Mouse (Mus musculus) midbrain, embryonic 15.5 days (tissue): ENCODE data around the gene Zbtb41. TPM values are rescaled to one million over a fixed set of nuclear protein-coding genes. Genes with fewer than 3 reads are reported as not detected.
"Not testable (repeated sequence)": the region's sequence is repeated elsewhere in the genome, so short reads cannot be mapped to it uniquely, and the experiment has no call there.

Source experiments
- ATAC-seq: fragments of 200-750 bp; cut with Nextera tagmentation; replicated peaks from 2 replicates; pipeline ENCODE4 v1.8.0; 2017; ENCODE audit warnings: moderate TSS enrichment
- H3K27ac ChIP-seq: fragments of 300-500 bp; sonication (generic); 2 replicates; pipeline ENCODE4 v1.5.1; 2015; ENCODE audit warnings: mild to moderate bottlenecking, inconsistent platforms
- H3K27me3 ChIP-seq: fragments of 300-500 bp; sonication (generic); replicated peaks from 2 replicates; pipeline ENCODE4 v1.6.1; 2015; ENCODE audit warnings: inconsistent platforms
- H3K36me3 ChIP-seq: fragments of 300-500 bp; sonication (generic); replicated peaks from 2 replicates; pipeline ENCODE4 v1.6.1; 2015; ENCODE audit warnings: inconsistent platforms
- H3K4me1 ChIP-seq: fragments of 300-500 bp; sonication (generic); 2 replicates; pipeline ENCODE4 v1.6.1; 2015; ENCODE audit warnings: inconsistent platforms
- H3K4me2 ChIP-seq: fragments of 300-500 bp; sonication (generic); 2 replicates; pipeline ENCODE4 v1.6.1; 2015; ENCODE audit warnings: inconsistent platforms, mild to moderate bottlenecking, moderate library complexity
- H3K4me3 ChIP-seq: fragments of 300-500 bp; sonication (generic); 2 replicates; pipeline ENCODE4 v1.5.1; 2015; ENCODE audit warnings: mild to moderate bottlenecking, inconsistent platforms
- H3K9ac ChIP-seq: fragments of 300-500 bp; sonication (generic); 2 replicates; pipeline ENCODE4 v1.6.1; 2015; ENCODE audit warnings: mild to moderate bottlenecking, inconsistent platforms
- H3K9me3 ChIP-seq: fragments of 300-500 bp; sonication (generic); 2 replicates; pipeline ENCODE4 v1.6.1; 2016; ENCODE audit warnings: inconsistent platforms
- WGBS: fragments of 180-500 bp; shearing (Covaris S2); methylation state at CpG from one replicate; pipeline ENCODE4 v1.1.7; 2015; ENCODE audit warnings: mixed read lengths; 5-methylcytosine and 5-hydroxymethylcytosine counted together
- polyA plus RNA-seq: library from polyadenylated mRNA; unstranded; fragments of >200 nt; fragmentation: Nextera tagmentation; extraction: Ambion mirVana; gene quantifications from 2 replicates; pipeline ENCODE4 v1.2.1, GENCODE M21; 2015

The Zbtb41 gene
- polyA plus RNA-seq = 18.3 and 18.7 TPM in 2 replicates

DNA sequence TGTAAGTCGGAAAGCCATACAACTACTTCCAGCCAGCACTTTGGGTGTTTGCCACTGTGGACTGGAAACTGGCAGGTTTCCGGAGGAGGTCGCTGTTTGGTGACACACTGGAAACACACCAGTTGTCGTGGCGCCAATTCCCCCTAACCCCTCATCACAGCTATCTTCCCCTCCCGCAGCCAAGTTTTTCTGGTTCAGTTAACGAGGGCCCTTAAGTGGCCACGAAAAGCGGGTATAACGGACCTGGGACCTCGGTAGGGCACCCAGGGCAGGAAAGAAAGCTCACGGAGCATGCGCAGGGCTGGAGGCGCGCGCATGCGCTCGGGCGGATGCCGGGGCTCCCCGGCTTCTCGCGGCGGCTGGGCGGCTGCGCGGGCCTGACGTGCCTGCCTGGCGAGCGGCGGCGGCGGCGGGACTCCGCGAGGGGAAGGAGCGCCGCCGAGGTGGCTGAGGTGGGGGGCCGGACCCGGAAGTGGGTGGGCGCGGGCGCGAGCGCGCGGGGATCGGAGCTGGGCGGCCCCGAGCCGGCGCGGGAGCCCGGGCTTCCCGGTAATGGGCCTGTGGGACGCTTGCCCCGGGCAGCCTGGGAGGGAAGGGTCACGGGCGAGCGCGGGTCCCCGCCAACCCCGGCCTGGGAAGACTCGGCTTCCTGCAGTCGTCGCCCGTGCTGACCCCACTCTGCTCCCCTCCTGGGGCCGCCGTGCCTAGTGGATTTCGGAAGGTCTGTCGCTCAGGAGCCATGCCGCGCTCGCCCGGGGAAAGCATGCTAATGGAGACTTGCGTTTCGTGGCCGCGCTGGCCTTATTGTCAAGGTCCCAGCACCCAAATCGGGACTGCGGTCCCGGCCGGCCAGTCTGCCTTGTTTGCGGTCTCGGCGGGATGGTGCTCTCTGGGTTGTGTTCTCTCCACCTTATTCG lies at the start of gene Zbtb41:
Gene Zbtb41 (plus strand): TSS at position 414 of the 917 bp plus-strand sequence.
- H3K4me2 ChIP-seq = peak within 1 kb of the TSS; percentile 68
- peak within 1 kb of the TSS; percentile 78 for H3K4me3 ChIP-seq
- H3K4me1 ChIP-seq = peaks cover 38% of the 10 kb centered on the region
- peak within 1 kb of the TSS; percentile 79 for H3K9ac ChIP-seq
- peak within 1 kb of the TSS; percentile 89 for H3K27ac ChIP-seq
- no peaks in the 10 kb centered on the region for H3K36me3 ChIP-seq
- WGBS = under 1% methylated on average over 86 of the region's 88 CpGs
- peak; percentile 98 for ATAC-seq
- H3K27me3 ChIP-seq = no peaks in the 10 kb centered on the region
- H3K9me3 ChIP-seq = no peaks in the 10 kb centered on the region

DNA sequence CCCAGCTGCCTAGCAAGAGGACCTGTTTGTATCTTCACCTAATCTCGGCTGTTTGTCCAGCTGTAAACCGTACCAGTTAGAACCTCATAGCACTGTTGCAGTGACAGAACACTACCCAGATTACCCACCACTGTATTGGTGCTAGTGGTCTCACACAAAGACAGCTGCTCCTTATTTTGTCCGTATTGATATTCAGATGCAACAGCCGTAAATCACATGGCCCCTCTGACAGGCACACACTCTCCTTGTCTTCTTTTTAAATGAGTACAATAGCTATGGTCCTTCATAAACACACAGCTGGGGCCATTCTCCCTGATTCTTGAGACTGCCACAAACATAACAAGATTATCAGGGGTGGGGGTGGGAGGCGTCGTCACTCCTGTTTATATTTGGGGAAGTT lies 46.2 kb upstream of the Zbtb41 start:
- Histone ChIP-seq H3K27me3 (no peaks in the 10 kb centered on the region), H3K9me3 (no peaks in the 10 kb centered on the region), H3K4me2 (peak overlapping the region; percentile 54), H3K36me3 (no peaks in the 10 kb centered on the region), H3K9ac (0 out of 2 replicates have a peak overlapping the region, but pooled peaks have one; percentile 0), H3K4me1 (peaks cover 17% of the 10 kb centered on the region), H3K4me3 (peak overlapping the region; percentile 39), H3K27ac (peak overlapping the region; percentile 2; the same call in 1 of the 2 replicates)
- ATAC-seq = peak; percentile 59
- 8% methylated on average over 6 of the region's 6 CpGs for WGBS

DNA sequence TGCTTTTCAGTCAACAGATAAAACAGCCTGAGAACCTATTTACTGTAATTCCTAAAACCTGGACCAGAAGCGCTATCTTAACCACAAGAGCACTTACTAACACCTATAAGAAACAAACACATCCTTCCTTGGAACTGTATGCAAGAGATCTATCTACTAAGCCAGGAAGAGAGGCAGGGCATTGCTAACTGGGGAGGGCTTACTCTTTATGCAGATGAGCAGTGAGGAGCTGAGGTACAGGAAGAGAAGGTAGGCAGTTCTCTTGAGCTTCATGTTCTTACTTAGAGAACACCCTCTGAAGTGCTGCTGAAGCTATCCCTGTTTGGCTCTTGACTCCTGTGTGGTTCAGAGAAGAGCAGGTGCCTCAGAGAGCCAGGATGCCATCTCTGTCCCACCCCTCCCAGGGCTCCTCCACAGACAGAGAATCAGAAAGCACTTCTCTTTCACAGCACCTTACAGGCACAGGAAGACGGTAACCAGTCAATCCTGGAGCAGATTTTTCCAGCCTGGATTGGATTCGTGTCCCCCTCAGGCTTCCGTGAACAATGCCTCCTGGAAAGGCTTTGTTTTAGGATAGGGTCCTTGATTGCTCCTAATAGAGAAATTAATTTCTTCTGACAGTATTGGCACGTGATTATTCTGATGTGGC lies 45.3 kb upstream of the Zbtb41 start, which contains the start of gene Crb1:
Gene Crb1 (minus strand): TSS at position 463 of the 649 bp plus-strand sequence.
- peak; percentile 87 for ATAC-seq
- Histone ChIP-seq H3K36me3 (no peaks in the 10 kb centered on the region), H3K4me2 (peak within 1 kb of the TSS; percentile 54), H3K9ac (peak within 1 kb of the TSS; percentile 37), H3K27ac (peak within 1 kb of the TSS; percentile 81), H3K9me3 (no peaks in the 10 kb centered on the region), H3K4me3 (peak within 1 kb of the TSS; percentile 39), H3K27me3 (no peaks in the 10 kb centered on the region), H3K4me1 (peaks cover 17% of the 10 kb centered on the region)
- 8% methylated on average over 5 of the region's 5 CpGs for WGBS

DNA sequence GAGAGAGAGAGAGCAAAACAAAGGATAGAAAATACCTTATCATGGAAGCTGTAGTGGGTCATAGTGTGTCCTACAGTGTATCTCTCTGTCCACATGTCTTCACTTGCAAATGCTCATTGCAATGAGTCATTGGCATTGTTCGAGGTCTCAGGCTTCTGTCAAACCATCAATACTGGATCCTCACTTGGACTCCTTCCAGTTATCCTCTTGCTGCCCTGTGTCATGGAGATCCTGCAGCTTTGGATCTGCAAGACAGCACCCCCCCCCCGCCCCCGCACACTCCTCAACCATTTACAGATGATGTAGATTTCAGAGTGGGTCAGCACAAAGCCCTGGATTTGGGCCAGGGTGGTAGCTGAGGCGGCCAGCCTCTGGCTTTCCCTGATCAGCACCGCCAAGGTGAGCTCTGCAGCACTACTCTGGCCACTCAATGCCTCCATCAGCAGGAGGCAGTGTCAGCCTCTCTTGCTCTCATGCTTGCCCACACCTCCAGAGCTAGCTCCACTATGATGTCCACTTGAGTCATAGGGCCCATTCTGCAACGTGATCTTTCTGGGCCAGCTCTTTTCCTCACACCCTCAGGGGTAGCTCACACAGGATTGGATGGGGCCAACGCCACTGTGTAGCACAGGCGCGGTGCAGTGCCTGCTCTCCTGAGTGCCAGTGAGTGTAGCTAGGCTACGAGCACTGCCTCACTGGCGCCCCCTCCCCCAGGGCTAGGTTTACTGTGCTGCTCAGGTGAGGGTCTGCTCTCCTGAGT lies 43.0 kb upstream of the Zbtb41 start:
- Histone ChIP-seq H3K4me1 (peaks cover 17% of the 10 kb centered on the region), H3K27me3 (no peaks in the 10 kb centered on the region), H3K4me3 (no peak overlapping the region), H3K9me3 (no peaks in the 10 kb centered on the region), H3K36me3 (no peaks in the 10 kb centered on the region), H3K27ac (no peak overlapping the region), H3K9ac (no peak overlapping the region), H3K4me2 (no peak overlapping the region)
- peak; percentile 27; the same call in 1 of the 2 replicates for ATAC-seq
- 29% methylated on average over 11 of the region's 11 CpGs for WGBS

DNA sequence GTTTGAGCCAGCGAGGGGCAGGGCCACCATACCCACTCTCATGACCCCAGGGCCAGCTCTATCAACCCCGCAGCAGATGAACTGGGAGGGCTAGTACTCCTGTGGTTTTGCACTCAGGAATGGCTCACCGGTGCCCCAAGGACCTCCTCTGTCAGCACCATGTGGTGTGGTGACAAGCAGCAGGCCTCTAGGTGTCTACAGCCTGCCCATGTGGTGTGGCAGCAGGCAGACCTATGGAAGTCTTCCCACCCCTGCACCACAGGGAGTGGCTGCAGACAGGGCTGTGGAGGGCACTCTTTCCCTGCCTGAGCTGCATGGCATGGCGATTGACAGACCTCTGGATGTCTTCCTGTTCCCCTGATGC lies 42.5 kb upstream of the Zbtb41 start:
- Histone ChIP-seq H3K4me1 (peaks cover 17% of the 10 kb centered on the region), H3K4me3 (no peak overlapping the region), H3K27ac (no peak overlapping the region), H3K9me3 (no peaks in the 10 kb centered on the region), H3K36me3 (no peaks in the 10 kb centered on the region), H3K9ac (no peak overlapping the region), H3K4me2 (no peak overlapping the region), H3K27me3 (no peaks in the 10 kb centered on the region)
- WGBS = 41% methylated on average over 4 of the region's 4 CpGs
- ATAC-seq = no peak

DNA sequence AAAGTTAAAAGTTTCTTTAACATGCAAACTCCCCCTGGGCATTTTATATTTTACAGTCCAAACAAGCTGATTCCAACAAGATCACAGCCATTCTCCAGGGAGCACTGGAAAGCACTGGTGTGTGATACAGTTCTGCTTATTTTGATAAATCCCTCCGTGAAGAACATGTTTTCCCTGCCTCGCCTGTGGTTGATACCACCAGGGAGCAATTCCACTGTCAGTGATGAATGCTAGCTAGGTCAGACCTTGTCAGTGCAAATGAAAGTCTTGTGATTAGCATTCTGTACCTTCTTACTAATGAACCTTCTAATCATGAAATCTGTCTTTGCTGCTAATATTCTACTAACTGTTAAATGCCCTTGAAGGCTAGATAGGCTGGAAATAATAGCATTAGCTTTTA lies 30.3 kb upstream of the Zbtb41 start:
- Histone ChIP-seq H3K9me3 (no peaks in the 10 kb centered on the region), H3K9ac (no peak overlapping the region), H3K4me2 (no peak overlapping the region), H3K36me3 (no peaks in the 10 kb centered on the region), H3K4me1 (no peaks in the 10 kb centered on the region), H3K27ac (no peak overlapping the region), H3K27me3 (no peaks in the 10 kb centered on the region), H3K4me3 (no peak overlapping the region)
- 28% methylated on average over 2 of the region's 2 CpGs for WGBS
- ATAC-seq = no peak

DNA sequence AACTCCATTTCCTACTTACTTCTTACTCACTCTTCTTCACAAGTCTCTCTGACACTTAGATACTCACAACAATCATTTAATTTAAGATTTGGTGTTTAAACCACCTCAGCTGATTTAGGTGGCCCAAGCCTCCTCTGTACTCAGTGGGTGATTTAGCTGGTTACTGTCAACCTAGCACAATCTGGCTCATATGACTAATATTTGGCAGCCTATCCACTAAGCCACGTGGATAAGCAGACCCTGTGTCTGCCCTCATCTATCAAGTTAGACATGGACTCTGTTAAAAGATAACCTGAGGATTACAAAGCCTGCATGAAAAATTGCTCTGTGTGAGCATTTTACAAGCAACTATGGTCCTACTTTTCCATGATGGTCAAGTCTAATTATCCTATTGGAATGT lies 25.5 kb upstream of the Zbtb41 start:
- no peaks in the 10 kb centered on the region for H3K9me3 ChIP-seq
- 77% methylated on average over 1 of the region's 1 CpGs for WGBS

DNA sequence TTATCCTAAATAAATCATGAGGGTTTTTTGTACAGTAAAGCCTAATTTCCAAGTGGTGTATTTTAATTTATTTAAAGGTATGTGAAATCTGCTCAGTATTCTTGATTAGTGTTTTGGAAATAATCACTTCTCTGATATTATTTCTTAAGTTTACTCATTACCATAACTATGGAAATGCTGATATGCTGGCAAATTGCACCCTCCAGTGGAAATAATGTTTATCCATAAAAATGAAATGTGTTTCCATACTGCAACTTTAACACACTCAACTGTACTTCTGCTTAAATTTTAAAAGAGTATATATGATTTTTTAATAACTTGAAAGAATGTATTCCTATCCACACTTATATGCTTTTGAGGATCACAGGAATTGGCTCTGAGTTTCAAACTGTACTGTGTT lies 16.3 kb upstream of the Zbtb41 start:
- Histone ChIP-seq H3K4me2 (no peak overlapping the region), H3K36me3 (no peaks in the 10 kb centered on the region), H3K9me3 (no peaks in the 10 kb centered on the region), H3K27me3 (no peaks in the 10 kb centered on the region), H3K4me3 (no peak overlapping the region), H3K4me1 (no peaks in the 10 kb centered on the region), H3K9ac (no peak overlapping the region), H3K27ac (no peak overlapping the region)
- no peak for ATAC-seq

More for the DNA sequence above, 25.5 kb upstream of the Zbtb41 start:
- no peak overlapping the region for H3K27ac ChIP-seq
- no peak overlapping the region for H3K4me3 ChIP-seq
- no peaks in the 10 kb centered on the region for H3K36me3 ChIP-seq
- no peak overlapping the region for H3K4me2 ChIP-seq
- ATAC-seq = no peak
- H3K4me1 ChIP-seq = no peaks in the 10 kb centered on the region
- H3K9ac ChIP-seq = no peak overlapping the region
- H3K27me3 ChIP-seq = no peaks in the 10 kb centered on the region

DNA sequence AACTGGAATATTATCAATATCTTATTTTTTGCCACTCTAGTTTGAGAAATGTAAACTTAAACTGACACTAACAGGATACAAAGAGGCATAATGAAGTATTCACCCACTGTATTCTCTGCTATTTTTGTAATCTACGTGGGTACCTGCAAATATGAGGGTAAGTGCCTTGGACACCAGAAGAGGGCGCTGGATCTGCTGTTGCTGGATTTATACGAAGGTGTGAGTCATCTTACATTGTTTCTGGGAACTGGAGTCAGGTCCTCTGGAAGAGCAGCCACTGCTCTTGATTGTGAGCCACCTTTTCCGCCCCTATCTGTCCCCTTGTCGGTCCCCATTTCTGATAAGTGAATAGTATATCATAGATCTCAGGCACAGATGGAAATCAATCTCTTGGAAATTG lies 14.4 kb upstream of the Zbtb41 start:
- no peak overlapping the region for H3K9ac ChIP-seq
- H3K9me3 ChIP-seq = no peaks in the 10 kb centered on the region
- H3K27ac ChIP-seq = no peak overlapping the region
- H3K36me3 ChIP-seq = no peaks in the 10 kb centered on the region
- no peaks in the 10 kb centered on the region for H3K27me3 ChIP-seq
- WGBS = 60% methylated on average over 5 of the region's 5 CpGs
- H3K4me2 ChIP-seq = no peak overlapping the region
- H3K4me3 ChIP-seq = no peak overlapping the region
- H3K4me1 ChIP-seq = no peaks in the 10 kb centered on the region
- no peak for ATAC-seq

DNA sequence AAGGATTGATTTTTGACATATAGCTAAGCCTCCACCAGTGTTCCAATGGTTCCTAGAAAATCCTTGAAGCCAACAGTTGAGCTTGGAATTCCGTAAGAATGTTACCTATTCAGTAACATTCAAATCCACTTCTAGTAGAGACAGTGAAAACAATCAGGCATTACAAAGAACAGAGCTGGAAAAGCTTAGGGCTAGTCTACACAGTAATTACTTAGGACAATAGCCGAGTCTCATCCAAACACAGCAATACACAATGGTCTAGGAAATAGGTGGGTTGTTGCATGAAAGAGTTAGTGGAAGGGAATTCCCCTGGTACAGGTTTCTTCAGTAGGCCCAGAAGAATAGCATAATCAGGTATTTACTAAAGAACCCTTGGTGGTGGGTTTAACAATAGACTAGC lies 9.7 kb upstream of the Zbtb41 start:
- H3K9me3 ChIP-seq, H3K4me1 ChIP-seq, H3K4me2 ChIP-seq, H3K27ac ChIP-seq, H3K36me3 ChIP-seq, ATAC-seq, H3K9ac ChIP-seq, H3K27me3 ChIP-seq, H3K4me3 ChIP-seq: not testable (repeated sequence)
- WGBS = 79% methylated on average over 2 of the region's 2 CpGs

DNA sequence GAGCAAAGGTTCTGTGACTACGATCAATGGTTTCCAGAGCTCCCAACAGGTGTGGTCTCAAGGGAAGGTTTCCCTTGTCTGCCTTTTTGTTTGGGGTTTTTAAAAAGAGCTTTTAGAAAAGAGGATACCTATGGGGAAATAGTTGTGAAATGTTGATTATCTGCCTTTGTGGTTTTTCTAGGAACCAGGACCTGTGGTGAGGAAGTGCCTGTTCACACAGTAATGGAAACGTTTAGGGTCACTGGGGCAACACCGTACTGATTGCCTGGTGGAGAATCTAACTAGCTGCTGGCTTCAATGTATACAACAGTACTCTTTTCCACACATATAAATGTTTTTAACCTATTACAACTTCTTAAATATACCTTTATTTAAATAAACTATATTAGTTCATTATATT lies 8.6 kb upstream of the Zbtb41 start:
- Histone ChIP-seq H3K4me3 (no peak overlapping the region), H3K9ac (no peak overlapping the region), H3K27ac (no peak overlapping the region), H3K36me3 (no peaks in the 10 kb centered on the region), H3K4me1 (no peaks in the 10 kb centered on the region), H3K9me3 (no peaks in the 10 kb centered on the region), H3K27me3 (no peaks in the 10 kb centered on the region), H3K4me2 (no peak overlapping the region)
- 82% methylated on average over 3 of the region's 3 CpGs for WGBS
- ATAC-seq = no peak

DNA sequence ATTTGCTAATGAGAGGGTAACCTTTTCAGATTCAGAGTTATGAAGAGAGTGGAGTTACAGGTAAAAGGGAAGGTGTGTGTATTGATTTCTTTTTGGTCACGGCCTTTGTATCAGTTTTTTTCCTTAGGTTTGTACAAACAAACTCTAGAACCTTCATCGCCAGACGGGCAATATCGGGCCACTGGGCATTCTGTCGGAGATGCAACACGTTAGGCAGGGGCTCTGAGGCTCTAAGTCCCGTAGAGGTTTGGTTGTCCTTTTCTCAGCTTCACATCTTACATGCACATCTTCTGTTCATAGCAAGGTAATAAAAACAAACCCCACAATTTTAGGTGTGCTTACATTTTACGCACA lies 590 bp upstream of the Zbtb41 start:
- WGBS = 3% methylated on average over 8 of the region's 8 CpGs

More for the DNA sequence above, 590 bp upstream of the Zbtb41 start:
- peaks cover 33% of the 10 kb centered on the region for H3K4me1 ChIP-seq
- H3K9ac ChIP-seq = peak overlapping the region; percentile 79
- H3K27ac ChIP-seq = peak overlapping the region; percentile 89
- no peak; the same call in 1 of the 2 replicates for ATAC-seq
- H3K4me3 ChIP-seq = peak overlapping the region; percentile 78
- H3K27me3 ChIP-seq = no peaks in the 10 kb centered on the region
- H3K4me2 ChIP-seq = peak overlapping the region; percentile 68
- H3K36me3 ChIP-seq = no peaks in the 10 kb centered on the region
- no peaks in the 10 kb centered on the region for H3K9me3 ChIP-seq
